Mouse (Mus musculus): ENCODE measurements around the gene Slc16a13.

DNA sequence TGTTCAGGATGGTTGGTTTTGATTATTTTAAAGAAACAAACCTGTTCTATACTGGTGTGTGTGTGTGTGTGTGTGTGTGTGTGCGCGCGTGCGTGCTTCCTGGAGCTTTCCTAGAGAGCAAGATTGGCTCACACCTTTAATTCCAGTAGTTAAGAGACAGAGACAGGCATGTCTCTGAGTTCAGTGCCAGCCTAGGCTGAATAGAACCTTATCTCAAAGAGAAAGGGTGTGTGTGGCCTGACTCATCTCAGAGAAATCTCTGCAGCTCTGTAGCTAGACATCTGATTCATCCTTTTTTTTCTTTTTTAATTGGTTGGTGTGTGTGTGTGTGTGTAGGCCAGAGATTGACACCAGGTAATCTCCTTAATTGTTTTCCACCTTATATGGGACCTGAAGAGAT is 38.2 kb upstream of the Slc16a13 start:
- TF ChIP-seq CTCF (IDR thresholded peaks at IDR 0.05; ENCODE audit: low read depth) (no peak), EP300 (IDR thresholded peaks at IDR 0.05; ENCODE audit: low read depth) (no peak)

Measured in liver, embryonic 14.5 days (tissue).